Mouse (Mus musculus) embryonic facial prominence, embryonic 10.5 days (tissue): ENCODE results near the gene Rubcn. TPM values are rescaled to one million over a fixed set of nuclear protein-coding genes. Genes with fewer than 3 reads are reported as not detected.

Source experiments
- DNase-seq: peaks from one replicate; pipeline ENCODE4 v3.0.0-alpha.2; 2017; ENCODE audit warnings: low spot score
- H3K27ac ChIP-seq: fragments of 300-500 bp; sonication (generic); replicated peaks from 2 replicates; pipeline ENCODE4 v1.5.1; 2016; ENCODE audit warnings: mild to moderate bottlenecking
- H3K27me3 ChIP-seq: fragments of 300-500 bp; sonication (generic); replicated peaks from 2 replicates; pipeline ENCODE4 v1.6.1; 2016; ENCODE audit warnings: low read depth, mild to moderate bottlenecking; ENCODE audit not compliant: poor library complexity, severe bottlenecking
- H3K36me3 ChIP-seq: fragments of 300-500 bp; sonication (generic); replicated peaks from 2 replicates; pipeline ENCODE4 v1.6.1; 2016; ENCODE audit warnings: mild to moderate bottlenecking, moderate library complexity
- H3K4me1 ChIP-seq: fragments of 300-500 bp; sonication (generic); 2 replicates; pipeline ENCODE4 v1.6.1; 2016
- H3K4me3 ChIP-seq: fragments of 300-500 bp; sonication (generic); 2 replicates; pipeline ENCODE4 v1.5.1; 2016; ENCODE audit warnings: mild to moderate bottlenecking, moderate library complexity
- H3K9me3 ChIP-seq: fragments of 300-500 bp; sonication (generic); 2 replicates; pipeline ENCODE4 v1.6.1; 2016; ENCODE audit warnings: mild to moderate bottlenecking
- WGBS: fragments of 180-500 bp; shearing (Covaris S2); methylation state at CpG from one replicate; pipeline ENCODE4 v1.1.7; 2016; 5-methylcytosine and 5-hydroxymethylcytosine counted together
- polyA plus RNA-seq: library from polyadenylated mRNA; unstranded; fragments of >200 nt; fragmentation: Nextera tagmentation; extraction: Ambion mirVana; gene quantifications from 2 replicates; pipeline ENCODE4 v1.2.1, GENCODE M21; 2016

Rubcn gene
- polyA plus RNA-seq, 1 experiment from 2014 or later = 17.7 TPM

- no peak for DNase-seq
- 95% methylated on average over 3 of the region's 3 CpGs for WGBS
- no peak overlapping the region for H3K4me3 ChIP-seq
- H3K36me3 ChIP-seq = peaks cover 9% of the 10 kb centered on the region
- no peaks in the 10 kb centered on the region for H3K27me3 ChIP-seq
- H3K4me1 ChIP-seq = peaks cover under 1% of the 10 kb centered on the region
- H3K9me3 ChIP-seq = no peaks in the 10 kb centered on the region
- H3K27ac ChIP-seq = no peak overlapping the region
Observed at GRCm38 (mm10) chr16:32861813-32862385, 15.7 kb downstream of the Rubcn start.

- Histone ChIP-seq H3K4me1 (no peaks in the 10 kb centered on the region), H3K9me3 (no peaks in the 10 kb centered on the region), H3K27ac (no peak overlapping the region), H3K36me3 (peaks cover 33% of the 10 kb centered on the region), H3K27me3 (no peaks in the 10 kb centered on the region), H3K4me3 (no peak overlapping the region)
- DNase-seq = no peak
- 80% methylated on average over 12 of the region's 12 CpGs for WGBS
Observed at GRCm38 (mm10) chr16:32858771-32859636, 18.6 kb downstream of the Rubcn start.

GRCm38 (mm10) chr16:32858356-32858755, 19.2 kb downstream of the Rubcn start:
- Histone ChIP-seq H3K4me3 (no peak overlapping the region), H3K9me3 (no peaks in the 10 kb centered on the region), H3K27me3 (no peaks in the 10 kb centered on the region), H3K4me1 (no peaks in the 10 kb centered on the region), H3K36me3 (peaks cover 35% of the 10 kb centered on the region), H3K27ac (no peak overlapping the region)
- 82% methylated on average over 4 of the region's 4 CpGs for WGBS
- no peak for DNase-seq

GRCm38 (mm10) chr16:32856751-32857150, 20.8 kb downstream of the Rubcn start:
- DNase-seq = no peak
- Histone ChIP-seq H3K27ac (no peak overlapping the region), H3K4me3 (no peak overlapping the region), H3K4me1 (no peaks in the 10 kb centered on the region), H3K36me3 (peaks cover 38% of the 10 kb centered on the region), H3K27me3 (no peaks in the 10 kb centered on the region), H3K9me3 (no peaks in the 10 kb centered on the region)
- WGBS = 86% methylated on average over 3 of the region's 3 CpGs

GRCm38 (mm10) chr16:32854050-32854571, 23.5 kb downstream of the Rubcn start:
- Histone ChIP-seq H3K4me3 (no peak overlapping the region), H3K4me1 (no peaks in the 10 kb centered on the region), H3K27ac (no peak overlapping the region), H3K36me3 (peaks cover 39% of the 10 kb centered on the region), H3K27me3 (no peaks in the 10 kb centered on the region), H3K9me3 (no peaks in the 10 kb centered on the region)
- 78% methylated on average over 2 of the region's 2 CpGs for WGBS
- DNase-seq = no peak

- no peak overlapping the region for H3K4me3 ChIP-seq
Observed at GRCm38 (mm10) chr16:32853492-32854049, 24.0 kb downstream of the Rubcn start.

GRCm38 (mm10) chr16:32849042-32849830, 28.3 kb downstream of the Rubcn start:
- H3K9me3 ChIP-seq = no peaks in the 10 kb centered on the region
- H3K4me1 ChIP-seq = no peaks in the 10 kb centered on the region
- no peak overlapping the region for H3K4me3 ChIP-seq
- no peak overlapping the region for H3K27ac ChIP-seq
- no peak for DNase-seq
- peaks cover 63% of the 10 kb centered on the region for H3K36me3 ChIP-seq
- H3K27me3 ChIP-seq = no peaks in the 10 kb centered on the region
- WGBS = 92% methylated on average over 11 of the region's 11 CpGs

More at GRCm38 (mm10) chr16:32853492-32854049, 24.0 kb downstream of the Rubcn start:
- Histone ChIP-seq H3K36me3 (peaks cover 43% of the 10 kb centered on the region), H3K9me3 (no peaks in the 10 kb centered on the region), H3K27ac (no peak overlapping the region), H3K27me3 (no peaks in the 10 kb centered on the region), H3K4me1 (no peaks in the 10 kb centered on the region)
- 80% methylated on average over 13 of the region's 13 CpGs for WGBS
- no peak for DNase-seq

- Histone ChIP-seq H3K4me3 (no peak overlapping the region), H3K27me3 (no peaks in the 10 kb centered on the region), H3K9me3 (no peaks in the 10 kb centered on the region), H3K4me1 (no peaks in the 10 kb centered on the region), H3K36me3 (peaks cover 71% of the 10 kb centered on the region), H3K27ac (no peak overlapping the region)
- WGBS = 90% methylated on average over 11 of the region's 11 CpGs
- DNase-seq = no peak
Observed at GRCm38 (mm10) chr16:32847103-32847502, 30.5 kb downstream of the Rubcn start.

GRCm38 (mm10) chr16:32831501-32831900, 46.1 kb downstream of the Rubcn start:
- Histone ChIP-seq H3K4me1 (no peaks in the 10 kb centered on the region), H3K36me3 (peaks cover 61% of the 10 kb centered on the region), H3K27me3 (no peaks in the 10 kb centered on the region), H3K4me3 (no peak overlapping the region), H3K9me3 (no peaks in the 10 kb centered on the region), H3K27ac (no peak overlapping the region)
- DNase-seq = no peak
- 91% methylated on average over 4 of the region's 4 CpGs for WGBS

GRCm38 (mm10) chr16:32829104-32829503, 48.5 kb downstream of the Rubcn start:
- H3K36me3 ChIP-seq = peaks cover 66% of the 10 kb centered on the region
- no peak overlapping the region for H3K27ac ChIP-seq
- no peaks in the 10 kb centered on the region for H3K27me3 ChIP-seq
- H3K4me1 ChIP-seq = no peaks in the 10 kb centered on the region
- H3K9me3 ChIP-seq = no peaks in the 10 kb centered on the region
- no peak for DNase-seq
- 86% methylated on average over 11 of the region's 11 CpGs for WGBS
- no peak overlapping the region for H3K4me3 ChIP-seq

- Histone ChIP-seq H3K9me3 (no peaks in the 10 kb centered on the region), H3K4me3 (no peak overlapping the region), H3K27ac (no peak overlapping the region), H3K36me3 (peaks cover 76% of the 10 kb centered on the region), H3K27me3 (no peaks in the 10 kb centered on the region), H3K4me1 (peaks cover 6% of the 10 kb centered on the region)
- DNase-seq = no peak
- 93% methylated on average over 11 of the region's 11 CpGs for WGBS
Observed at GRCm38 (mm10) chr16:32826521-32826920, 51.0 kb downstream of the Rubcn start.

GRCm38 (mm10) chr16:32825380-32825779, 52.2 kb downstream of the Rubcn start:
- Histone ChIP-seq H3K4me3 (no peak overlapping the region), H3K9me3 (no peaks in the 10 kb centered on the region), H3K4me1 (peaks cover 6% of the 10 kb centered on the region), H3K27ac (no peak overlapping the region), H3K27me3 (no peaks in the 10 kb centered on the region), H3K36me3 (peaks cover 76% of the 10 kb centered on the region)
- 83% methylated on average over 12 of the region's 12 CpGs for WGBS
- no peak for DNase-seq
